Mouse (Mus musculus): ENCODE results near the gene Mstn. TPM values are rescaled to one million over a fixed set of nuclear protein-coding genes. Genes with fewer than 3 reads are reported as not detected.

Gene Mstn
- polyA plus RNA-seq, 1 experiment from 2014 or later, result 0.18 TPM

- Histone ChIP-seq H3K9ac (ENCODE audit: low read depth, low read length) (no peak overlapping the region), H3K4me1 (ENCODE audit: control insufficient read depth, insufficient read depth, low read length) (no peaks in the 10 kb centered on the region), H3K27me3 (ENCODE audit: control insufficient read depth, insufficient read depth, low read depth, low read length) (no peaks in the 10 kb centered on the region), H3K27ac (ENCODE audit: low read length) (no peak overlapping the region), H3K4me3 (ENCODE audit: low read depth, low read length) (no peak overlapping the region), H3K36me3 (ENCODE audit: control insufficient read depth, insufficient read depth, low read length) (no peaks in the 10 kb centered on the region), H3K9me3 (replicated peaks; ENCODE audit: control insufficient read depth, low read length, poor library complexity, severe bottlenecking) (no peaks in the 10 kb centered on the region), H3K4me2 (ENCODE audit: low read length) (no peak overlapping the region)
- peak; percentile 80 for ATAC-seq
- WGBS, result 49% methylated on average over 9 of the region's 9 CpGs
Observed at GRCm38 (mm10) chr1:53053087-53054022, 8.1 kb upstream of the Mstn start.

GRCm38 (mm10) chr1:53059106-53059505 is 2.3 kb upstream of the Mstn start:
- H3K9me3 ChIP-seq (replicated peaks; ENCODE audit: control insufficient read depth, low read length, poor library complexity, severe bottlenecking), result no peaks in the 10 kb centered on the region
- H3K36me3 ChIP-seq (ENCODE audit: control insufficient read depth, insufficient read depth, low read length), result no peaks in the 10 kb centered on the region
- no peaks in the 10 kb centered on the region for H3K27me3 ChIP-seq (ENCODE audit: control insufficient read depth, insufficient read depth, low read depth, low read length)
- H3K4me3 ChIP-seq (ENCODE audit: low read depth, low read length), result no peak overlapping the region
- H3K4me2 ChIP-seq (ENCODE audit: low read length), result no peak overlapping the region
- ATAC-seq, result no peak
- H3K4me1 ChIP-seq (ENCODE audit: control insufficient read depth, insufficient read depth, low read length), result peaks cover 13% of the 10 kb centered on the region; the same call in 1 of the 2 replicates
- no peak overlapping the region for H3K27ac ChIP-seq (ENCODE audit: low read length)
- 81% methylated on average over 5 of the region's 5 CpGs for whole genome bisulfite sequencing
- H3K9ac ChIP-seq (ENCODE audit: low read depth, low read length), result no peak overlapping the region

GRCm38 (mm10) chr1:53060499-53060898 is 941 bp upstream of the Mstn start:
- Histone ChIP-seq H3K4me3 (ENCODE audit: low read depth, low read length) (no peak overlapping the region), H3K4me1 (ENCODE audit: control insufficient read depth, insufficient read depth, low read length) (peaks cover 13% of the 10 kb centered on the region; the same call in 1 of the 2 replicates), H3K9ac (ENCODE audit: low read depth, low read length) (no peak overlapping the region), H3K27ac (ENCODE audit: low read length) (no peak overlapping the region), H3K4me2 (ENCODE audit: low read length) (no peak overlapping the region), H3K9me3 (replicated peaks; ENCODE audit: control insufficient read depth, low read length, poor library complexity, severe bottlenecking) (no peaks in the 10 kb centered on the region), H3K36me3 (ENCODE audit: control insufficient read depth, insufficient read depth, low read length) (no peaks in the 10 kb centered on the region), H3K27me3 (ENCODE audit: control insufficient read depth, insufficient read depth, low read depth, low read length) (no peaks in the 10 kb centered on the region)
- 30% methylated on average over 8 of the region's 8 CpGs for WGBS
- peak; percentile 42; the same call in 1 of the 2 replicates for ATAC-seq

- Histone ChIP-seq H3K4me3 (ENCODE audit: low read depth, low read length) (no peak overlapping the region; the same call in 1 of the 2 replicates), H3K27me3 (ENCODE audit: control insufficient read depth, insufficient read depth, low read depth, low read length) (no peaks in the 10 kb centered on the region), H3K9ac (ENCODE audit: low read depth, low read length) (no peak overlapping the region), H3K4me2 (ENCODE audit: low read length) (peak overlapping the region; percentile 23), H3K4me1 (ENCODE audit: control insufficient read depth, insufficient read depth, low read length) (peaks cover 13% of the 10 kb centered on the region; the same call in 1 of the 2 replicates), H3K36me3 (ENCODE audit: control insufficient read depth, insufficient read depth, low read length) (no peaks in the 10 kb centered on the region), H3K27ac (ENCODE audit: low read length) (no peak overlapping the region), H3K9me3 (replicated peaks; ENCODE audit: control insufficient read depth, low read length, poor library complexity, severe bottlenecking) (no peaks in the 10 kb centered on the region)
- 55% methylated on average over 13 of the region's 13 CpGs for WGBS
- ATAC-seq, result no peak
Observed at GRCm38 (mm10) chr1:53061871-53062608, 600 bp downstream of the Mstn start.

GRCm38 (mm10) chr1:53063921-53064320 is 2.5 kb downstream of the Mstn start:
- H3K4me1 ChIP-seq (ENCODE audit: control insufficient read depth, insufficient read depth, low read length), result peaks cover 13% of the 10 kb centered on the region; the same call in 1 of the 2 replicates
- no peak overlapping the region for H3K4me3 ChIP-seq (ENCODE audit: low read depth, low read length)
- H3K36me3 ChIP-seq (ENCODE audit: control insufficient read depth, insufficient read depth, low read length), result no peaks in the 10 kb centered on the region
- no peak overlapping the region for H3K27ac ChIP-seq (ENCODE audit: low read length)
- no peak overlapping the region for H3K9ac ChIP-seq (ENCODE audit: low read depth, low read length)
- no peaks in the 10 kb centered on the region for H3K9me3 ChIP-seq (replicated peaks; ENCODE audit: control insufficient read depth, low read length, poor library complexity, severe bottlenecking)
- ATAC-seq, result no peak
- H3K4me2 ChIP-seq (ENCODE audit: low read length), result no peak overlapping the region
- 88% methylated on average over 4 of the region's 4 CpGs for WGBS
- H3K27me3 ChIP-seq (ENCODE audit: control insufficient read depth, insufficient read depth, low read depth, low read length), result no peaks in the 10 kb centered on the region

- 80% methylated on average over 4 of the region's 5 CpGs for WGBS
- H3K36me3 ChIP-seq (ENCODE audit: control insufficient read depth, insufficient read depth, low read length), result no peaks in the 10 kb centered on the region
- H3K9ac ChIP-seq (ENCODE audit: low read depth, low read length), result no peak overlapping the region
- no peaks in the 10 kb centered on the region for H3K9me3 ChIP-seq (replicated peaks; ENCODE audit: control insufficient read depth, low read length, poor library complexity, severe bottlenecking)
- H3K4me2 ChIP-seq (ENCODE audit: low read length), result no peak overlapping the region
- no peaks in the 10 kb centered on the region for H3K27me3 ChIP-seq (ENCODE audit: control insufficient read depth, insufficient read depth, low read depth, low read length)
- no peak overlapping the region for H3K27ac ChIP-seq (ENCODE audit: low read length)
- no peak for ATAC-seq
- H3K4me3 ChIP-seq (ENCODE audit: low read depth, low read length), result no peak overlapping the region
- no peaks in the 10 kb centered on the region for H3K4me1 ChIP-seq (ENCODE audit: control insufficient read depth, insufficient read depth, low read length)
Observed at GRCm38 (mm10) chr1:53069726-53070514, 8.5 kb downstream of the Mstn start.

- Histone ChIP-seq H3K4me1 (ENCODE audit: control insufficient read depth, insufficient read depth, low read length) (no peaks in the 10 kb centered on the region), H3K36me3 (ENCODE audit: control insufficient read depth, insufficient read depth, low read length) (no peaks in the 10 kb centered on the region), H3K4me2 (ENCODE audit: low read length) (no peak overlapping the region), H3K27ac (ENCODE audit: low read length) (no peak overlapping the region), H3K9ac (ENCODE audit: low read depth, low read length) (no peak overlapping the region), H3K9me3 (replicated peaks; ENCODE audit: control insufficient read depth, low read length, poor library complexity, severe bottlenecking) (no peaks in the 10 kb centered on the region), H3K27me3 (ENCODE audit: control insufficient read depth, insufficient read depth, low read depth, low read length) (no peaks in the 10 kb centered on the region), H3K4me3 (ENCODE audit: low read depth, low read length) (no peak overlapping the region)
- ATAC-seq, result no peak
- 96% methylated on average over 1 of the region's 1 CpGs for WGBS
Observed at GRCm38 (mm10) chr1:53070664-53071175, 9.3 kb downstream of the Mstn start.

GRCm38 (mm10) chr1:53076656-53077055 is 15.2 kb downstream of the Mstn start:
- H3K4me2 ChIP-seq (ENCODE audit: low read length), result no peak overlapping the region
- no peaks in the 10 kb centered on the region for H3K4me1 ChIP-seq (ENCODE audit: control insufficient read depth, insufficient read depth, low read length)
- ATAC-seq, result no peak
- H3K27me3 ChIP-seq (ENCODE audit: control insufficient read depth, insufficient read depth, low read depth, low read length), result no peaks in the 10 kb centered on the region
- no peak overlapping the region for H3K4me3 ChIP-seq (ENCODE audit: low read depth, low read length)
- no peak overlapping the region for H3K27ac ChIP-seq (ENCODE audit: low read length)
- 92% methylated on average over 3 of the region's 3 CpGs for WGBS
- no peak overlapping the region for H3K9ac ChIP-seq (ENCODE audit: low read depth, low read length)
- no peaks in the 10 kb centered on the region for H3K9me3 ChIP-seq (replicated peaks; ENCODE audit: control insufficient read depth, low read length, poor library complexity, severe bottlenecking)
- H3K36me3 ChIP-seq (ENCODE audit: control insufficient read depth, insufficient read depth, low read length), result no peaks in the 10 kb centered on the region
